Mouse (Mus musculus) layer of hippocampus, adult 8-10 months (tissue): ENCODE measurements around the gene Armcx3. TPM values are rescaled to one million over a fixed set of nuclear protein-coding genes. Genes with fewer than 3 reads are reported as not detected.
"Not testable (repeated sequence)": the region's sequence is repeated elsewhere in the genome, so short reads cannot be mapped to it uniquely, and the experiment has no call there.

Experiments
- DNase-seq, 2 experiments: peaks; one replicate each; pipeline ENCODE4 v3.0.0; 2022; ENCODE audit warnings: low spot score in 2 of 2
- total RNA-seq, 4 experiments: library from RNA; stranded (reverse); gene quantifications; 2 replicates each; pipeline ENCODE4 v1.2.4; 2022

Armcx3 gene
- 10 to 100 TPM; 69.7 to 84.0 (median 78.9) TPM for total RNA-seq

- peak; percentile 49 to 51 for DNase-seq
Measured at GRCm38 (mm10) chrX:134756434-134757292, at the start of gene Armcx3. Armcx3 (plus strand) TSS chrX:134756595.

- DNase-seq: no peak
Measured at GRCm38 (mm10) chrX:134716863-134717262, 39.5 kb upstream of the Armcx3 start.

GRCm38 (mm10) chrX:134717752-134718308 is 38.6 kb upstream of the Armcx3 start, which contains the start of gene Armcx1:
Armcx1 (plus strand) TSS chrX:134717963.
- peak; percentile 63 to 66 for DNase-seq

- DNase-seq: peak; percentile 35 to 38
Measured at GRCm38 (mm10) chrX:134718524-134718923, 37.9 kb upstream of the Armcx3 start.

- DNase-seq: not testable (repeated sequence)
Measured at GRCm38 (mm10) chrX:134723762-134724161, 32.6 kb upstream of the Armcx3 start.

GRCm38 (mm10) chrX:134729778-134730177 is 26.6 kb upstream of the Armcx3 start:
- no peak for DNase-seq

GRCm38 (mm10) chrX:134737796-134738195 is 18.6 kb upstream of the Armcx3 start:
- no peak for DNase-seq

- no peak for DNase-seq
Measured at GRCm38 (mm10) chrX:134739160-134739559, 17.2 kb upstream of the Armcx3 start.

GRCm38 (mm10) chrX:134741862-134742261 is 14.5 kb upstream of the Armcx3 start:
- DNase-seq: no peak

GRCm38 (mm10) chrX:134746459-134746858 is 9.9 kb upstream of the Armcx3 start:
- DNase-seq: peak; percentile 12 to 38

- peak; percentile 32 to 67 for DNase-seq
Measured at GRCm38 (mm10) chrX:134750764-134751592, 5.4 kb upstream of the Armcx3 start, which contains the start of gene Armcx6. Armcx6 (minus strand) TSS chrX:134751417.

GRCm38 (mm10) chrX:134751910-134752309 is 4.5 kb upstream of the Armcx3 start:
- no peak for DNase-seq

GRCm38 (mm10) chrX:134752584-134752983 is 3.8 kb upstream of the Armcx3 start:
- DNase-seq: no peak

GRCm38 (mm10) chrX:134757293-134757995 is 1.0 kb downstream of the Armcx3 start:
- DNase-seq: no peak

GRCm38 (mm10) chrX:134763428-134764198 is 7.2 kb downstream of the Armcx3 start:
- DNase-seq: not testable (repeated sequence)

GRCm38 (mm10) chrX:134787728-134788127 is 31.3 kb downstream of the Armcx3 start:
- no peak for DNase-seq

GRCm38 (mm10) chrX:134807833-134808754 is 51.7 kb downstream of the Armcx3 start:
- DNase-seq: peak; percentile 14 to 26

GRCm38 (mm10) chrX:134808755-134809224 is 52.4 kb downstream of the Armcx3 start, which contains the start of gene Armcx2:
Armcx2 (minus strand) TSS chrX:134809221.
- peak; percentile 40 to 42 for DNase-seq
